Mouse (Mus musculus): ENCODE measurements around the gene Atp5h.

Gene Atp5h

GRCm38 (mm10) chr11:115437571-115438122 lies 17.9 kb upstream of the Atp5h start:
- no peak for DNase-seq (ENCODE audit: low spot score)

DNA sequence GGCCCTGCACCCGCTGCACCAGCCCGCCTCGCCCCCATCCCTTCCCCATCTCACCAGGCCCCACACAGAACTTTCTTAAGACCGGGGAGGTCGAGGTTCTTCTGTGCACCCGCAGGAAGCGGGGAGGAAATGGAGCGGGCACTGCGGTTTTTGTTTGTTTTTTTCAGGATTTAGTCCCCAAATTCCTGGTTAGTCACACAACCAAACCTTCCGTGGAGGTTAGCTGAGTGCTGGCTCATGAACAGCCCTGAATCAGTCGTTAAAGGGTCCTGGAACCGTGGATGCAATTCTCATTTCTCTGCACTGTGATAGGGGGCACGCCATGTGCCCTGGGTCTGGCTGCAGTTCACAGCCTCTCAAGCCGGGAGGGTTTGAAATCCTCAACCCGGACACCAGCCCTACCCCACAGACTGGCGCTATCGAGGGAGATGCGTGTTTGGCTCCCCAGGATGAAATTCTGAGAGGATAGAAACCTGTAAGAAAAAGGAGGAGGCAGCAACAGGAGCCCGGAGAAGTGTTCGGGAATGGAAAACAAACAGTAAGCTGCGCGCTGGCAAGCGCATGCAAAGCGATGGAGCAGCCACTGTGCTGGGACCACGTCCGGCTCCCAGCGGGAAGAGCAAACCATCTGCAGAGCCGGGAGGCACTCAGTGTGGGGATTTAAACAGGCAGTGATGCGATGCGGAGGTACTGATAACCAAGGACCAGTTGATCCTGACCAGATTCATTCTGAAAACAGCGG lies 16.0 kb upstream of the Atp5h start:
- DNase-seq (ENCODE audit: low spot score) = no peak

GRCm38 (mm10) chr11:115433342-115433741 lies 13.6 kb upstream of the Atp5h start:
- no peak for DNase-seq (ENCODE audit: low spot score)

DNA sequence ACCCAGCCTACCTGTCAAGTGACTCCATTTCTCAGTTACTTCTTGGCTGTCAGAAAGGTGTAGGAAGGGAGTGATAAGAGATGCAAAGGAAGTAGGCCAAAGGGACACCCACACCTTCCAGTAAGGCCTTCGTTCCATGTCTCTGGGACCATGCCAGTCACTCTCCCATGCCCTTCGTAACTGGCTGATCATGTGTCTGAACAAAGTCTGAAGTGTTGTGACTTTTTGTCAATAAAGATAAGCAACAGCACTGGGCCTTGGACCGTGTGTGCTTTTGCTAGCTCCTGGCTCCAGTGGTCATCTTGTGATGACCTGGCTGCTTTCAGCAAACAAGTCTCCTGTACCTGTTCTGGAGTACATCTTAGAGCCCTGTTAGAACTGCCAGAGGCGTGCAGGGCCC lies 13.1 kb upstream of the Atp5h start:
- DNase-seq (ENCODE audit: low spot score) = no peak

GRCm38 (mm10) chr11:115430561-115430960 lies 10.8 kb upstream of the Atp5h start:
- no peak for DNase-seq (ENCODE audit: low spot score)

DNA sequence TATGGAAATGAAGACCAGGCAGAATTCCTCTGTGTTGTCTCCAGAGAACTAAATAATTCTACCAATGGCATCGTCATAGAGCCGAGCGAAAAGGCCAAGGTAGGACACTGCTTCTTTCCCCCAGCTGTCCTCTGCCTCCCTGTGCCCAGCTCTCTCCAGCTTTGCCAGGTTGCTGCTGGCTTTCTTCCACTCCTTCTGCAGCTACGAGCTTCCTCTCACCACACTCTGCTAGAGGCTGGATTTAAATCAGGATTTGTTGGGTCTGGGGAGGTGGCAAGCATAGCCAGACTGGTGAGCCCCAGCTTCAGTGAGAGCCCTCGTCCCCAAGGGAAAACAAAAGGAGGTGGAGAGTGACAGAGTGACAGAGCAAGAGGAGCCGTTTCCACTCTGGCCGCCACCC lies 9.5 kb upstream of the Atp5h start:
- no peak for DNase-seq (ENCODE audit: low spot score)

DNA sequence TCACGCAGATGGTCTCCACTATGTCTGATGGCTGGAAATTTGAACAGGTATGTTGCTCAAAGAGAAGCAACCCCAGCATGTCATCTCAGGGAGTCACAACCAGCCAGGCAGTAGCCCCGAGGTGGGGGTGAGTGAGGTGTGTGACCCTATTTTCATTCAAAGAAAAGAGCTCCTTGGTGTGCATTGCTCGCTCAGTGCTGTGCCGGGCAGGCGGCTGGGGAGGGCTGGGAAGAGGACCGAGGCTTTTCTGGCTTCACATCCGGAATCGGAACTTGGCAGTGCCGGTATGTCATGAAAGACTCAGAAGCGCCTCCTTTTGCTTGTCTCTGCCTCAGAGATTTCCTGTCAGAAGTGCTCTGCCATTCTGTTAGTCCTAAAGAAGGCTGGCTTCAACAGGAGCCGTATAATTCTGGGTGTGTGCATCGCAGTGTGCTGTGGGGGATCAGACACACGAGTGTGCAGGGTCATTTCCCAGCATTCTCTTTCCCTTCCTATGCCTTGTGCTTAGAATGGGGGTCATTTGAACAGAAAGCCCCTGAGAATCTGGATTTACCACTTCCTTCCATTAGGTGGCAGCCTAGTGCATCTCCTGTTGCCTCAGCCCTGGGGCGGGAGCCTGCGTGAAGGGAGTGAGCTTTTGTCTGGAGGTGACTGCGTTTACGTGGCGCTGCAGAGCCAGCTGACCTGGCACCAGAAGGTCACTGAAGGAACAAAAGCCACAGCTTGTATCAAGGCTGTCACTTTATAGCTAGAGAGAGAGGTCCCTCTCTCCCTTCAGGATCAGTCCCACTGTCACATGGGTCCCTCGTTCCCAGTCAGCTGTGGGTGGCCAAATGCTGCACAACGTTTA lies 7.9 kb upstream of the Atp5h start:
- DNase-seq (ENCODE audit: low spot score) = no peak

- no peak for DNase-seq (ENCODE audit: low spot score)
Measured at GRCm38 (mm10) chr11:115425671-115426070, 5.9 kb upstream of the Atp5h start.

GRCm38 (mm10) chr11:115424666-115425065 lies 4.9 kb upstream of the Atp5h start:
- no peak for DNase-seq (ENCODE audit: low spot score)

GRCm38 (mm10) chr11:115423091-115423490 lies 3.3 kb upstream of the Atp5h start:
- DNase-seq (ENCODE audit: low spot score) = no peak

- DNase-seq (ENCODE audit: low spot score) = no peak
Measured at GRCm38 (mm10) chr11:115421972-115422371, 2.2 kb upstream of the Atp5h start.

GRCm38 (mm10) chr11:115421328-115421727 lies 1.6 kb upstream of the Atp5h start:
- peak; percentile 53 for DNase-seq (ENCODE audit: low spot score)

- DNase-seq (ENCODE audit: low spot score) = peak; percentile 79
Measured at GRCm38 (mm10) chr11:115420336-115421190, 801 bp upstream of the Atp5h start.

DNA sequence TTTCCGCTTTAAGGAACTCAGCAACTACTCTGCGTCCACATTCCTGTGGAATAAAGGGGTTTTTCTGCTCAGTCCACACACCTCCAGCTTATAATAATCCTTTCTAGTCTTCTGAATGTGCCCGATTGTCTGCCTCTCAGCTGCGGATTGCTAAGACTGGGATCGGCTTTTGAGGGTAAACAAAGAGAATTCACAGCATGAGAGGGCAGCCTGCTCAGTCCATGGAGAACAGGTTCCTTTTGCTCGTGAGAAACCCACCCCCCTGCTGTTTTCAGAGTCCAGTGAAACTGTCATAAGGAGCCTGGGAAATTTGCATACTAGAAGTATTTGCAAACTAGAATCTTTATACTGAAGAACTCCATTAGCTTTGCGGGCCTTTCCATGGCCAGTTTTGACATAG lies 10.2 kb downstream of the Atp5h start:
- no peak for DNase-seq (ENCODE audit: low spot score)

GRCm38 (mm10) chr11:115408266-115408920 lies 11.4 kb downstream of the Atp5h start:
- no peak for DNase-seq (ENCODE audit: low spot score)

DNA sequence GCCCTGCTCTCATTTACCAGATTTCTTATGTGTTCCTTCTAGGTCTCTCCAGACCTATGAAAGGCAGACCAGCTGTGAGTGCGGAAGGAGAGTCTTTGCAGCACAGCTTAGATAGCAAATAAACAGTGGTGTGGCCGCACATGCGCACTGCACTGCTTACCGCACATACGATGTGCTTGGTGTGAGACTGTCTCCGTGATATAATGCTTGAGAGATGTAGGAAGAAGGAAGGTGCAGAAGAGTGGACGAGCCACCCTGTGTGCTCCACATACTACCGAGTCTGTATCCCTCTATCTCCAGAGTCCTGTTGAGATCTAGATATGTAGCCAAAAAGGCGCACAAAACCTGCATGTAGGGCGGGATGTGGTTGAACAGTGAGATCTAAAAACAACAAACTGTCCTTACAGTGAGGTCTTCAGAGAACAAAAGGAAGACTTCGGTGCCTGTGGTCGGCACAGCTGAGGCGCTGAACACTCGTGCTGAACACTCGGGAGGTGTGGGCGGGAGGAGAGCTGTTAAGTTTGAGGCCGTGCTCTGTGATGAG lies 12.8 kb downstream of the Atp5h start:
- no peak for DNase-seq (ENCODE audit: low spot score)

GRCm38 (mm10) chr11:115405723-115406122 lies 14.0 kb downstream of the Atp5h start:
- no peak for DNase-seq (ENCODE audit: low spot score)

GRCm38 (mm10) chr11:115403338-115404124 lies 16.2 kb downstream of the Atp5h start, which contains the start of gene Mrpl58:
Gene Mrpl58, plus strand, starts transcription at chr11:115403752.
- DNase-seq (ENCODE audit: low spot score) = peak; percentile 88

DNA sequence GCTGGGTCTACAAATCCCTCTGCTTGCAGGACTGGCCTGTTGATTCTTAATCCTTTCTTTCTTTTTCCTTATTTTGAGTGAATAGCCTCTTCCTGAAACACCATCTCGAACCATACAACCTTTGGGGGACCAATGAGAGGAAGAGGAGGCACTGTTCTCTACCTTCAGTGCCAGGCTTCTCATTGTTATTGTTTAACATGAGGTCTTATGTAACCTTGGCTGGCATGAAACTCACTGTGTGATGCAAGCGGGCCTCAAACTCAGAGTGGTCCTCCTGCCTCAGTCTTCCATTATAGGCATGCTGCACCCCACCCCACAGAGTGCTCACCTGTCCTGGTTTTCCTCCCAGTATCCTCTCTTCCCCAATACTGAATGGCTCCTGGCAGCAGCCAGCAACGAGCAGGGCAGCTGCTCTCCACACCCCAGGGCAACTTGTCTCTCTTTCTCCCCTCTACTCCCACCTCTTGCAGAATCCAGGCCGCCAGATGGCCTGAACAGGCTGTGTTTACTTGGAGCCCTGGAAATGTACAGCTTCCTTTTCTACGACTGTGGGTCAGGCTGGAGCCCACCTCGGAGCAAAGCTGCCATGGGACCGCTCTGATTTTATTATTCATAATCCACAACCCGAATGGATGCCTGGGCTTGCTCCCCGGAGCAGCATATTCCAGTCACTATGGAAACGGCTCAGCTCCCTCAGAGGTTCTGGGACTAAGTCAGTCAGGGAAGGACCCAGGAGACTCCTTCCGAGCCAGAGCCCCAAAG lies 19.0 kb downstream of the Atp5h start:
- no peak for DNase-seq (ENCODE audit: low spot score)

GRCm38 (mm10) chr11:115400126-115400525 lies 19.6 kb downstream of the Atp5h start:
- DNase-seq (ENCODE audit: low spot score) = no peak
